In the genomic region with DNA sequence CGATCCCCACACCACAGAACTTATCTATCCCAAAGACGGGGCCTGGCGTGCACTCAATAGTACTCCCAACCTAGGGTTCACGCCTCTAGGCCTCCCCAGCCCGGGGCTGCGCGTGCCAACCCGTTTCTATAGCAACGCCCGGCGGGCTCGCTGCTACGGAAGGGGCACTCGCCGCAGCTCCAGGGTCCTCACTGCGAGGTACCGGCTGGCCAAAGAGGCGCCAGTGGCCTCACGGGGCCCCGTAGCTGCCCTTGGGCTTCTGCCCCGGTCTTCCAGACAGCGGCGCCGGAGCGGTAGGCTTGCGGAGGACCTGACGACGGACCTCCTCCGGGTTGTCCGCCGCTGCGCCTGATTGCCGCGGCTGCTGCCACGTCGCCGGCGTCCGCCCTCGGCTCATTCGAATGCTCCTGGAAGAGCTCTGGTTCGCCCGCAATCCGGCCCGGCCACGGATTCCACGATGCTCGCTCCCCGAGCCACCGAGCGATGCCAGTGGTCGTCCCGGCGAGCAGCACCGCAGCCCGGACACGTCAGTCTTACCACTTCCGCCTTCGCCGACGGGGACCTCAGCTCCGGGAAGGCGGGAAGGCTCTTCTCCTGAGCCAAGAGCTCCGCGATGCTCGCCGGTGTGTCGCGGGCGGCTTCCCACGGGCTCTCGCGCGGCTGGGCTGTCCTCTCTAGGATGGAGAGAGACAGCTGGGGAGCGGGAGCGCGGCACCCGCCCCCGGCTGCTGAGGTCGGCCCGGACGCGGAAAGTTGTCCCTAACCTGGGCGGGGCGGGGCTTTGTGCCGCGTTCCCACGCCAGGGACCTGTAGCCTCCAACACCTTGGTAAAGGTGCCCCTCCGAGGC, we compare ENCODE assay signal across 8 mouse cellular contexts. TPM values are rescaled to one million over a fixed set of nuclear protein-coding genes. Genes with fewer than 3 reads are reported as not detected.
A peak's percentile ranks its signal among the peaks of the same experiment; 100 is the strongest.
DNase-seq lines count a peak whose midpoint lies in the region; ATAC-seq lines count a peak whose summit lies in the region.

A gene (minus strand): TSS at position 747 of the 848 bp plus-strand sequence.

- peak within 1 kb of the TSS; percentile 95 for H3K4me3 ChIP-seq in hindbrain, embryonic 11.5 days (ENCODE audit: low read depth, low read length)

- peak within 1 kb of the TSS; percentile 93 for H3K27ac ChIP-seq in hindbrain, embryonic 11.5 days (ENCODE audit: low read depth, low read length)

- peak within 1 kb of the TSS; percentile 94 for H3K9ac ChIP-seq in hindbrain, embryonic 11.5 days (ENCODE audit: low read depth, low read length)

- H3K36me3 ChIP-seq in hindbrain, embryonic 11.5 days (ENCODE audit: control insufficient read depth, insufficient read depth, low read length): 0 out of 2 replicates have a peak, but pooled peaks cover 4% of the 10 kb centered on the region

- peaks cover 3% of the 10 kb centered on the region; the same call in 1 of the 2 replicates for H3K4me1 ChIP-seq in hindbrain, embryonic 11.5 days (replicated peaks; ENCODE audit: control insufficient read depth, insufficient read depth, low read length)

- H3K9me3 ChIP-seq in hindbrain, embryonic 11.5 days (ENCODE audit: control insufficient read depth, low read length): no peaks in the 10 kb centered on the region

- peak; percentile 91 for ATAC-seq in hindbrain, embryonic 11.5 days (ENCODE audit: low FRiP score)

- under 1% methylated on average over 86 of the region's 89 CpGs for WGBS in hindbrain, embryonic 11.5 days

- peak; percentile 76 for DNase-seq in MN1 (ENCODE audit: low spot score)
- DNase-seq in cerebellum, adult 9-10 months: peak; percentile 85
- DNase-seq in frontal cortex, adult 2 months (ENCODE audit: extremely low spot score in 1 of 2, low spot score in 1 of 2): peak; percentile 59 to 83
- DNase-seq in hindbrain, embryonic 11.5 days (ENCODE audit: low spot score): peak; percentile 84
- DNase-seq in layer of hippocampus, postnatal 14 days (ENCODE audit: low spot score in 2 of 2): peak; percentile 86 to 95
- DNase-seq in lung, postnatal 14 days: peak; percentile 80
- peak; percentile 70 for DNase-seq in retina, adult 2 months (ENCODE audit: low read depth, low spot score)
- peak; percentile 81 to 86 for DNase-seq in thymus, postnatal 36 days

- H3K27me3 ChIP-seq in hindbrain, embryonic 11.5 days (ENCODE audit: control insufficient read depth, insufficient read depth, low read length): no peaks in the 10 kb centered on the region

- H3K4me2 ChIP-seq in hindbrain, embryonic 11.5 days (replicated peaks; ENCODE audit: low read depth, low read length): peak within 1 kb of the TSS; percentile 82

RNA-seq across cellular contexts. Expression of the gene that starts here (rescaled TPM):
- 33.0 and 38.5 TPM in 2 replicates for polyA plus RNA-seq in frontal cortex, adult 2 months (2012; rRNA removed)
- polyA plus RNA-seq in hindbrain, embryonic 11.5 days (2014; fragmentation: Nextera tagmentation; extraction: Ambion mirVana): 60.2 and 61.9 TPM in 2 replicates
- 10 to 100 TPM; 49.0 to 51.1 TPM for total RNA-seq in layer of hippocampus, postnatal 14 days (2021)

Comparison
In these comparisons a context has a peak if more than half of its experiments do, and no peak if none do; other contexts are left out.
1. Peak in every context shown above with its lines: DNase-seq, ATAC-seq, H3K4me3 ChIP-seq and H3K27ac ChIP-seq.